Mouse (Mus musculus) testis, adult 2 months (tissue): ENCODE measurements at regions not wholly inside any gene's neighbourhood (a gene's known extent, or its start where the extent isn't known, plus 50 kb on each side); places are given as distances from the start of the nearest gene placed in this dataset.

ENCODE experiments used
- CTCF ChIP-seq: fragments of 200-500 bp; IDR thresholded peaks from 2 replicates; pipeline ENCODE4 v1.5.1; 2012; ENCODE audit warnings: low read depth, mild to moderate bottlenecking, inconsistent platforms, low read length, moderate library complexity; ENCODE audit not compliant: control insufficient read depth, insufficient read depth, insufficient replicate concordance
- POLR2A ChIP-seq: fragments of 200-500 bp; IDR thresholded peaks from 2 replicates; pipeline ENCODE4 v1.6.1; 2012; ENCODE audit warnings: low read depth, mild to moderate bottlenecking, inconsistent platforms, low read length, moderate library complexity; ENCODE audit not compliant: control insufficient read depth

DNA sequence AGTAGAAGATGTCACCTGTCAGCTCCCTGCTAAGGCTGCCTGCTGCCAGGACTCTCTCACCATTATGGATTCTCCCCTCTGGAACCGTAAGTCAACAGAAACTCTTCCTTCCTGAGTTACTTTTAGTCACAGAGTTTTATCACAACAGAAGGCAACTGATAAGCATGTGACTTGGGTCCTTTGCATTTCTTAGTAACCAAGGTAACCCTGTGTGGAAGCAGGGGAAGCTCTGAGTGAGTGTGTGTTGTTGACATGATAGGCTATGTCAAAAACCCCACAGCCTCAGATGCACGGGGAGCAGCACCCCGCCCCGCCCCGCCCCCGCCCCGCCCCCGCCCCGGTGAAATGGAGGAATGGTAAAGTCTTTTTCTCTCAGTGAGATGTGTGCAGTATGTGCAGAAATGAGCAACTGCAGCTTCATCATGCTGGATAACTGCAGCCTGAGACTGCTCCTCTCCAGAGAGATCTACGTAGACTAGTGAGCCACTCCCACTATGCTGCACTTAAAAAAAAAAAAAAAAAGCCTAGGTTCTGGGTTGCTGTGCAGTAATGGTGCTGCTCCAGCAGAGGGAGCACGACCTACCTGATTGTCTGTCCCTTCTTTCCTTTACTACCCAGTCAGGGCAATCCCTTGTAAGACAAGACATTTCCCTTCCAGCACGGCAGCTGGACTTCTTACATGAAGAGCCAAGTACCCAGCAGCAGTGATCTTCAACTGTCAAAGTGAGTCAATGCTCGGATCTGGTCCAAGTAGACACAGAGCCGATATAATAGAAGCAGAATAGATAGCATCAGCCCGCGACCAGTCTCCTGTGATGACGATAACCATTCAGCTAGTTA, 92.6 kb upstream of the Zfp706 start:
- peak; percentile 20; the same call in 1 of the 2 replicates for TF ChIP-seq CTCF
- TF ChIP-seq POLR2A, result no peak
